Mouse (Mus musculus) cerebellum, postnatal 10 days (tissue): ENCODE measurements around the gene Tmem135.

Source experiments
- DNase-seq, 2 experiments: peaks; one replicate each; pipeline ENCODE4 v3.0.0; 2021; ENCODE audit warnings: mixed read lengths in 2 of 2

Tmem135 gene

DNA sequence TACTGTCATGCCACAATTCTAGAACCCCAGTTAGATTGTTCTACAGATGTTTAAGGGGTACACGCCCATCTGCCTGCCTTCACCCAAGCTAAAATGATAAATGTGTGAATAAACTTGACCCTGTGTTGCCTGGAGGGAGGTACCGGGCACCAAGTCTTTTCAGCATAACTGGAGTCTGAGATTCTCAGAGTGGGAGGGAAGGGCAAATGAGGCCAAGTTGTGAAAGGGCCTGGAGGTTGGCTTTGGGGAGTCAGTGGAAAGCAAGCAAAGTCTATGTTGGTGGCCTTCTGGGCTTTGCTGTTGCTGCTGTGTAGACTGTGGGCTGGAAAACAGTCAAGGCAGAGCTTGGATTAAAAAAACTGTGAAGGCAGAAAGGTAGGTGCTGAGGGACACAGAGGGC, 13.7 kb upstream of the Tmem135 start:
- DNase-seq = no peak

- DNase-seq = no peak
These were observed 12.0 kb upstream of the Tmem135 start for GRCm38 (mm10) chr7:89416027-89416426.

- DNase-seq = no peak
These were observed 8.1 kb upstream of the Tmem135 start for GRCm38 (mm10) chr7:89412094-89412493.

- no peak for DNase-seq
These were observed 7.3 kb upstream of the Tmem135 start for GRCm38 (mm10) chr7:89411346-89411745.

- no peak for DNase-seq
These were observed 6.3 kb upstream of the Tmem135 start for GRCm38 (mm10) chr7:89410294-89410693.

GRCm38 (mm10) chr7:89407006-89407940, 3.3 kb upstream of the Tmem135 start:
- no peak for DNase-seq

- no peak for DNase-seq
These were observed 2.0 kb upstream of the Tmem135 start for GRCm38 (mm10) chr7:89406011-89406410.

DNA sequence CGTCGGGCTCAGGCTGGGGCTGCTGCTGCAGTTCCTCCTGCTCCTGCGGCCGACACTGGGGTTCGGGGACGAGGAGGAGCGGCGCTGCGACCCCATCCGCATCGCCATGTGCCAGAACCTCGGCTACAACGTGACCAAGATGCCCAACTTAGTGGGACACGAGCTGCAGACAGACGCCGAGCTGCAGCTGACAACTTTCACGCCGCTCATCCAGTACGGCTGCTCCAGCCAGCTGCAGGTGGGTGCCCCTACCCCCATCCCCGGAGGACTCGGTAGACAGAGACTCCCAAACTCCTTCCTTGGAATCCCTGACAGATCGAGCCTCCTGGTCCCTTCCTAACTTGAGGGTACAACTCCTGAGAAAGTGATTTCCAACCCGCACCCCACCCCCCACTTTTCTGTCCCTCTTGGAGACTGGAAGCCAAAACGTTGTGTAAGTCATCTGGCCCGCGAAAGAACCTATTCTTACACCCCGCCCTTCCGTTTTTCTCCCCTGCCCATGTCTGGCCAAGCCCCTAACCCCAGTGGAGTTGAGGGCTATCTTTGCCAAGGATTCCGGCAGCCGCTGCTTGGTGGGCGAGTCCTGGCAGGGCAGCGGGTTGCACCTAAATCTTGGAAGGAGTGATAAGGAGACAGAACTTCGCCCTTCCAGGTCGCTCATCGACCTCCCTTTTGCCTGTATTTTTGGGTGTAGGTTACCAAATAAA, 865 bp upstream of the Tmem135 start:
- DNase-seq = peak; percentile 40 to 51

- DNase-seq = peak; percentile 77 to 81
These were observed 709 bp downstream of the Tmem135 start for GRCm38 (mm10) chr7:89403053-89403972.

- no peak for DNase-seq
These were observed 2.1 kb downstream of the Tmem135 start for GRCm38 (mm10) chr7:89401936-89402335.

DNA sequence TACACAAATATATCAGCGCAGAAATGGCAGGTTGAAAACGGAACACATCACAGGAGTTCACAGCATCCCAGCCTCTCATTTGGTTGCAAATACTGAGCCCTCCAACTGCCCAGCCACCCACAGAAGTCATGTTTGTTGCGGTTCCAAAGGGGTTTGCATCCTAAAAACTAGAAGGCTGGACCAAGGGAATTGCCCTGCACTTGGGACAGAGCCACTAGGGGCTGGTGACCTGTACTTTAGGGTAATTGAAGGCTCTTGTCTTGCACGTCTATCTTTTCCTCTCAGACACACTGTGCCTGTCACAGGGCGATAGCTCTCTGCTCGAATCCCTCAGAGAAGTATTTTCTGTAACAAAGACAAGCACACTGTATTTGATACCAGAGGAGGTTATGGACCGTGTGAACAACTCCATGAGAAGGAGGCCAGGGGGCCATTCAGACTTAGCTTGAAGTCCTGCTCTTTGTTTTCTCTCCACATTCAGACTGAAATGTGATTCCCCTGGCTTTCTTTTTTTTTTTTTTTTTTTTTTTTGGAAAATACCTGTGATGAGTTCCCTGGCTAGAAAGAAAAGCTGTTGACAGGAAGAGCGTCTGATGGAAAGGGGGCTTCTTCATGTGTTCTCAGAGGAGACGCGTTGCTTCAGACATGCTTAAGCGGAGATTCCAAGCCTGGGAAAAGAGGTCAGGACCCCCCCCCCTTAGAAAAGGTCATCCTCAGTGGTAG, 2.7 kb downstream of the Tmem135 start:
- no peak for DNase-seq

DNA sequence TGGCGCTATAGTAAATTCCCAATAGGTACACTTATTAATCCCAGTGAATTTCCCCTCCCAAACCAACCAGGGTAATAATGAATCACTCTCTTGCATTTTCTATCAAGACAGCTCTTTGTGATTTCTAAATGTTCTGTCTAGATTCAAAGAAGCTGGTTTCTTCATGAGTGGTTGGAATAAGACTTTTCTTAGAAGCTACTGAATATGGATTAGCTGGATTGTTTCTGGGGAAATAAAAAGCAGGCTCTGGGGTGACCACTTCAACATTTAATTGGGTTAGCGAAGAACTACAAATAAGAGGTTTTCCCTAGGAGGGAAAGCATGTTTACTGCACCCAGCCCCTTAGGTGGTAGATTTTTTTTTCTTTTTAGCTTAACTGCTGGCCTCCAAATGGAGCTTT, 3.3 kb downstream of the Tmem135 start:
- no peak for DNase-seq

DNA sequence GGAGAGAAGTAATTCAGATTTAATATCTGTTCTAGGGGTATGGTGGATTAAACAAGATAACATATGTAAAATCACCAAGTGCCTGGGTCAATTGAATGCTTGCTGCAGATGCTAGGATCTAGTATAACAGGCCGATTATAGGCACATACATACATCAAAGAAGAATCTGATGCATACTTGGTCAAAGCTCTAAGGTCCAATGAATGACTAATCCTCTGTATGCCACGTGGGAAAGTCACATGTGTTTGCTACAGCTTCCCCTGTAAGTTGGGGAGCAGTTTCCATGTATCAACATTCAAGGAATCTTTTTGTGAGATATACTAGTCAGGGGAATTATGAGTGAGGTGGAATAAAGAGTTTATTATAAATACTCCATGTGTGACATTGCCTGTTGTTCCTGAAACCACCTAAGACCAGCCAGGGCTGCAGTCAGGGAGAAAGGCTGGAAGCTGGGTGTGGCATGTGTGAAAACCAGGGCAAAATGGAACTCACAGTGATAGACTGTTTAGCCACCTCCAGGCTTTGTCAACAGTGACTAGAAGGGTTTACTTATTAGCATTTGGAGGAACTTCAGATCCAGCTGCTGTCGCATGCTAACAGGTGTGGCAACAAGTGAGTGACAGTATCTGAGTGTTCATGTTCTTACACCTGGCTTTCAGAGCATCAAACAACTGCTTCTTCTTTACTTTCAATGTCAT, 6.0 kb downstream of the Tmem135 start:
- no peak for DNase-seq

DNA sequence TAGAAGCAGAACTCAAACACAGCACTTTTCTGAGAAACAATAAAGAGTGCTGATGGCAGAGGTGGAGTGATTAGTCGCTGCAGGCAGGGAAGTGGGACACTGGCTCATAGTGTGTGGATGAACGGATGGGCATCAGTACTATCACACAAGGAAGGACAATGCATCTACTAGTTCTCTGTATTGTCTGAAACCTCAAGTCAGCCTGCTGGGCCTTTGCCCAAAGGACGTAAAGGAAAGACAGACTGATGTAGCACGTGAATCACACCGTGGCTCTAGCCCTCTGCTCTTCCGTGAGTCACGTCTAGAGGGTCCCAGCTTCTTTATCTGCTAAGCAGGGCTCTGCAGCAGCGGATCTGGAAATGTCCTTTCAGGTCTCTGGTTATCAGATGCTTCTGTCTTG, 7.6 kb downstream of the Tmem135 start:
- DNase-seq = no peak

GRCm38 (mm10) chr7:89395399-89395798, 8.6 kb downstream of the Tmem135 start:
- DNase-seq = no peak

- no peak for DNase-seq
These were observed 11.2 kb downstream of the Tmem135 start for GRCm38 (mm10) chr7:89392825-89393224.

DNA sequence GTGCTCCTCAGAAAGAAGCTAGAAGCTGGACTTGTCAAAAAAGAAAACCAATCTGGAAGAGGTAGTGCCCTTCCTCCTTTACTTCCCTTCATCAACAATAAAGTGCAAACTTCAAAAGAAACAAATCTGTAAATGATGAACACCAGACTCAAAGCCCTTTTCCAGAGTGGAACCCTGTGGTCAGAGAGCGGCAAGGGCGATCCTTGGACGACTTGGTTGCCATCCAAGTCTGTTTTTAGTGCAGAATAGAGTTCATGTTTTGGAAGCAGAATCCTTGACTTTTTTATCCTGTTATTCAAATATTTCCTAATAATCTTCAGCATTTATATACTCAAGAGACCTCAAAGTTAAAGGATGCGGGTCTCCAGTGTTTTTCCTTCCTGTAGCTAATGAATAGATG, 11.6 kb downstream of the Tmem135 start:
- DNase-seq = no peak

DNA sequence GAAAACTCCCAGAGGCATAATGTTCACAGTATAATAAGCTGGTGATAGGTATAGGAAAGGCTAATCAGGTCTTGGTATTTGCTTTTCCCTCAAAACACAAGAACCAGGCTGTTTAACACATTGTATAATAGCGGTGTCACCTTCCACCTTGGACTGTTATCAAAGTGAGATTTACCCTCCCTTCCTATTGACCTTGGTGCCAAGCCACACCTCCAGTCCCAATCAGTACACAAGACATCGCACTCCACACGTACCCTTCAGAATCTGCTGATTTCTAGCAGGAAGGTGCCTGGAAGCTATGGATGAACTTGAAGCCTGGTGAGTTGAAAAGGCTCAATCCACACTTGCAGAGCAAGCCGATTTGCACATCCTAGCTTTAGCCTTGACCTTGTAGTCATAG, 12.2 kb downstream of the Tmem135 start:
- no peak for DNase-seq

DNA sequence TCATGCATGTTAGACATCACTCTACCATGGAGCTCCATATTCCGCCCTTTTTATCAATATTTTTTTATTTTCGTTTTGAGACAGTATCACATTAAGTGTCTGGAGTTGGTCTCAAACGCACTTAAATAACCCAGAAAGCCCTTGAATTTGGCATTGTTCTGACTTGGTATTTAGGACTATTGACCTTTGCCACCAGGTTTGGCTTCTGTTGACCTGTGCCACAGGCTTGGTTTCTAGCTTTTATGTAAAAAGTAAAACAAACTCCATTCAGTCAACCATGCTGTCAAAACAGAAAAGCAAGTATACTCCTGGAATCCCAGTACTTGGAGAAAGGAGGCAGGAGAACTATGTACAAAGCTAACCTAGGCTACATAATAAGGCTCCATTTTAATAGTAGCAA, 12.7 kb downstream of the Tmem135 start:
- DNase-seq = no peak

- DNase-seq = no peak
These were observed 13.4 kb downstream of the Tmem135 start for GRCm38 (mm10) chr7:89390660-89391059.

GRCm38 (mm10) chr7:89388981-89389380, 15.0 kb downstream of the Tmem135 start:
- no peak for DNase-seq

- no peak for DNase-seq
These were observed 21.1 kb downstream of the Tmem135 start for GRCm38 (mm10) chr7:89382892-89383291.
